Mouse (Mus musculus) embryonic facial prominence, embryonic 13.5 days (tissue): ENCODE results near the gene Lama5. TPM values are rescaled to one million over a fixed set of nuclear protein-coding genes. Genes with fewer than 3 reads are reported as not detected.
"Not testable (repeated sequence)": the region's sequence is repeated elsewhere in the genome, so short reads cannot be mapped to it uniquely, and the experiment has no call there.

Experiments
- ATAC-seq: fragments of 200-750 bp; cut with Nextera tagmentation; 2 replicates; pipeline ENCODE4 v1.8.0; 2017; ENCODE audit warnings: low read depth; ENCODE audit not compliant: insufficient number of reproducible peaks, insufficient read depth, low FRiP score, low TSS enrichment
- H3K27ac ChIP-seq: fragments of 300-500 bp; sonication (generic); 2 replicates; pipeline ENCODE4 v1.5.1; 2015; ENCODE audit warnings: moderate library complexity, mild to moderate bottlenecking, inconsistent platforms
- H3K27me3 ChIP-seq: fragments of 300-500 bp; sonication (generic); 2 replicates; pipeline ENCODE4 v1.6.1; 2015; ENCODE audit warnings: mild to moderate bottlenecking, inconsistent platforms
- H3K36me3 ChIP-seq: fragments of 300-500 bp; sonication (generic); 2 replicates; pipeline ENCODE4 v1.6.1; 2015; ENCODE audit warnings: mild to moderate bottlenecking, inconsistent platforms
- H3K4me1 ChIP-seq: fragments of 300-500 bp; sonication (generic); 2 replicates; pipeline ENCODE4 v1.6.1; 2015; ENCODE audit warnings: inconsistent platforms
- H3K4me2 ChIP-seq: fragments of 300-500 bp; sonication (generic); 2 replicates; pipeline ENCODE4 v1.6.1; 2015; ENCODE audit warnings: moderate library complexity, mild to moderate bottlenecking, inconsistent platforms
- H3K4me3 ChIP-seq: fragments of 300-500 bp; sonication (generic); 2 replicates; pipeline ENCODE4 v1.5.1; 2015; ENCODE audit warnings: mild to moderate bottlenecking, inconsistent platforms
- H3K9ac ChIP-seq: fragments of 300-500 bp; sonication (generic); 2 replicates; pipeline ENCODE4 v1.6.1; 2015; ENCODE audit warnings: mild to moderate bottlenecking, inconsistent platforms
- H3K9me3 ChIP-seq: fragments of 300-500 bp; sonication (generic); 2 replicates; pipeline ENCODE4 v1.6.1; 2016; ENCODE audit warnings: inconsistent platforms
- WGBS: fragments of 180-500 bp; shearing (Covaris S2); methylation state at CpG from one replicate; pipeline ENCODE4 v1.1.7; 2015; ENCODE audit warnings: mixed read lengths; 5-methylcytosine and 5-hydroxymethylcytosine counted together
- polyA plus RNA-seq: library from polyadenylated mRNA; unstranded; fragments of >200 nt; fragmentation: Nextera tagmentation; extraction: Ambion mirVana; gene quantifications from 2 replicates; pipeline ENCODE4 v1.2.1, GENCODE M21; 2015

Lama5 gene
- polyA plus RNA-seq, 1 experiment from 2014 or later, result 25.2 TPM

DNA sequence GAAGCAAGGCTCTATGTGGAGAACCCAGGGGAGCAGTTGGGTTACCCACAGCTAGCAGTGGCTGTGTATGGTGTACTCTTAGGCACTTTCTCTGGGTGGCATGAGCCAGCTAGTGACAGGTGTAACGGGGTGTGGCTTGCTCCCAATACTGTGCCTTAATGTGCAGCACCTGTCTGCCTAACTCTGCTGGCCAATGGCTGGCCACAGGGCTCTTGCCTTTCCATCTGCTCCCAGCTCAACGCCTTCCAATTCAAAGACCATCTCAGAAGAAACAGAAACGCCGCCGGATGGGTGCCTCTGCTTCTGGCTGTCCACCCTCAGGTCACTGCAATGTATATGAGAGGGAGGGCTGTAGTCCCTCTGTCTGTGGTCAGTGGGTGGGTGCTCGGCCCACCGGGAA, 36.2 kb upstream of the Lama5 start:
- H3K27ac ChIP-seq, result no peak overlapping the region

DNA sequence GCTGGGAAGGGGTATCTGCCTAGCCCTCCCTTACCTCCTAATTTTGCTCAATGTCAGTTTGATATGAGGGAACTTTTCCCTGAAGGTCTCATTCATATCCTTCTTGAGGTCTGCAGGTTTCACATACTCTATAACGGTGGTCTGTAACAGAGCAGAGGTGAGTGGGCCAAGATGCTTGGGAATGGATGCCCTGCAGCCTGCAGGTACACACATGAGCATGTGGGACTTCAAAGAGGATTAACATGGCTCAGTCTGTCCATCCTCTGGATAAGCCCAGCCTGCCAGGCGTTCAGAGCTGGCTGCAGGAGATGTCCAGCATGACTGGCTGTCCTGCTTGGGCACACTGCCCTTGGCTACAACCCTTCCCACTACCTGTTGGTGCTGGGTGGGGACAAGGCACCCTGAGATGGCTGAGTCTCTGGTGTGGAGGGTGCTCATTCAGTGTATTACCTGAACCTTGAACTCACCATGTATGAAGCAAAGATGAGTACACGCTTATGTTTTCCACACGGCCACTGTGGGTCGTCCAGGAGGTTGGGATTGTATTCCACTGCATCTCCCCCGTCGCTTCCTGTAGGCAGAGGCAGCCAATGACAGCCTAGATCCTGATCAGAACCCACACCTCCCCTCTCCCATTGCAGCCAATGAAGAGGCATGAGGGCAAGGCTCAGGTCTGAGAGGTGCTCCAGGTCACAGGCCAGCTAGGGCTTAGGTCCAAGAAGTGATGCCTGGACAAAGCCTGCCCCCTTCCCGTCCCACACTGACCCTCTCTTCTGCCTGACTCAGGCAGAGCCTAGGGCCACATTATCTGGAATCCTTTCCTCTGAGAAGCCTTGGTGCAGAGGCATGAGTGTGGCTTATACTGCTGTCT, 35.2 kb upstream of the Lama5 start:
- Histone ChIP-seq H3K27me3 (no peaks in the 10 kb centered on the region), H3K9me3 (no peaks in the 10 kb centered on the region), H3K4me3 (no peak overlapping the region), H3K9ac (no peak overlapping the region), H3K4me2 (no peak overlapping the region), H3K27ac (no peak overlapping the region), H3K4me1 (peaks cover 16% of the 10 kb centered on the region), H3K36me3 (peaks cover 68% of the 10 kb centered on the region)
- 44% methylated on average over 8 of the region's 8 CpGs for WGBS
- no peak for ATAC-seq

More for the DNA sequence above, 36.2 kb upstream of the Lama5 start:
- H3K27me3 ChIP-seq, result no peaks in the 10 kb centered on the region
- no peak overlapping the region for H3K9ac ChIP-seq
- ATAC-seq, result no peak
- H3K4me2 ChIP-seq, result no peak overlapping the region
- peaks cover 79% of the 10 kb centered on the region for H3K36me3 ChIP-seq
- H3K4me1 ChIP-seq, result peaks cover 9% of the 10 kb centered on the region
- H3K9me3 ChIP-seq, result no peaks in the 10 kb centered on the region
- no peak overlapping the region for H3K4me3 ChIP-seq
- WGBS, result 92% methylated on average over 7 of the region's 7 CpGs

DNA sequence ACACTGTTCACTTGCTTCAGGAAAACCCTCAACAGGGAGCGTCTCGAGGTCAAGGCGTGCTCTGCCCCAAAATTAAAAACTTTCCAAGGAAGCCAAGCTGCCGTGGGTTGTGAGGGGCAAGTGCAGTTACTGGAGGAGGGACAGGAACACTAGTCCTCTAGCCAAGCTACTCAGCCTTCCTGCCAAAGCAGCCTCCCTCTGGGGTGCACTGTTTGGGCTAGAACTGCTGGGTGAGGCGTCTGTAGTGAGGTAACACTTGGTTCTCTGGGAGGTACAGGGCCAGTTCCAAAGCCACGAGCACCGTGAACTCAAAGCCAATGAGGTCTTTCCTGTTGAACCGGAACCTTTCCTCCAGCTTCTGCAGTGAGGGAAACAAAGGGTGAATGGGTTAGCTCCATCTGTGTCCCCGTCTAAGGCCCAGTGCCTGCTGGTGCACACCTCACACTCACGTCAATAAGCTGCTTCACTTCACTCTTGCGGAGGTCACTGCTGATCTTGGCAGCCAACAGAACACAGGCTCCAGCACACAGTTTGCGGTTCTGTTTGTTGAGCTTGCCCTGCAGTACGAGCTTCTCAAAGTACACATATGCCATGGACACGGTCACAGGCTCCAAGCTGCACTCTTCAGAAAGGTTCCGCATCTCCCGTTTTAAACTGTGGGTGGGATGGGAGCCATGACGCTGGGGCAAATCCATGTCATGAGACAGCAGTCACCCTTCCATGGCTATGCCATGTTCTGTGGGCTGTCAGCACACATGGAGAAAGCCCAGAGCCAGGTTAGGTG, 34.4 kb upstream of the Lama5 start:
- not testable (repeated sequence) for H3K9me3 ChIP-seq, H3K27me3 ChIP-seq, H3K27ac ChIP-seq, H3K4me3 ChIP-seq, H3K4me2 ChIP-seq, ATAC-seq, H3K9ac ChIP-seq
- H3K4me1 ChIP-seq, result peaks cover 17% of the 10 kb centered on the region
- peaks cover 67% of the 10 kb centered on the region for H3K36me3 ChIP-seq
- WGBS, result 69% methylated on average over 17 of the region's 17 CpGs

DNA sequence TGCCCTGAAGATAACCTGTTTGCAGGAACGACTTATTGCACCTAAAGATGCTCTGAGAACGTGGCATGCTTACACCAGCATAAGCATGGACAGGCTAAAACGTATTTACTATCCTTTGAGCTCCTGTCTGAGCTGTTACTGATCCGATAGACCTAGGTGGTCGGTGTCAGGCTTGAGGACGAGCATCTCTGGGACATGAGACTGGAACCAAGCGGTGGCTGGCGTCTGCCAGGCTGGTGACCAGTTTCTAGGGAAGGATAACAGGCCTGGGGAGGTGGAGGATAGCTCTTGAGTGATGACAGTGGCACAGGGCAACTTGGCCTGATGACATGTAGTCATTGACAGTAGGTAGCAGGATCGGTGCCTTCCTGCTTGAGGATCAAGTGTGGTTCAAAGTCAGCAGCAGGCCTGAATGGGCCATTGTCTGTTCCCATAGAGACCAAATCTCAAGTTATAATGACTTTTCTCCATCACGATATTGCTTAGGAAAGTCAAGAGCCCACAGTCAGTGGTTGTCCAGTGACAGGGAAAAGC, 33.4 kb upstream of the Lama5 start:
- not testable (repeated sequence) for H3K27ac ChIP-seq, H3K9ac ChIP-seq
- WGBS, result 80% methylated on average over 10 of the region's 10 CpGs

DNA sequence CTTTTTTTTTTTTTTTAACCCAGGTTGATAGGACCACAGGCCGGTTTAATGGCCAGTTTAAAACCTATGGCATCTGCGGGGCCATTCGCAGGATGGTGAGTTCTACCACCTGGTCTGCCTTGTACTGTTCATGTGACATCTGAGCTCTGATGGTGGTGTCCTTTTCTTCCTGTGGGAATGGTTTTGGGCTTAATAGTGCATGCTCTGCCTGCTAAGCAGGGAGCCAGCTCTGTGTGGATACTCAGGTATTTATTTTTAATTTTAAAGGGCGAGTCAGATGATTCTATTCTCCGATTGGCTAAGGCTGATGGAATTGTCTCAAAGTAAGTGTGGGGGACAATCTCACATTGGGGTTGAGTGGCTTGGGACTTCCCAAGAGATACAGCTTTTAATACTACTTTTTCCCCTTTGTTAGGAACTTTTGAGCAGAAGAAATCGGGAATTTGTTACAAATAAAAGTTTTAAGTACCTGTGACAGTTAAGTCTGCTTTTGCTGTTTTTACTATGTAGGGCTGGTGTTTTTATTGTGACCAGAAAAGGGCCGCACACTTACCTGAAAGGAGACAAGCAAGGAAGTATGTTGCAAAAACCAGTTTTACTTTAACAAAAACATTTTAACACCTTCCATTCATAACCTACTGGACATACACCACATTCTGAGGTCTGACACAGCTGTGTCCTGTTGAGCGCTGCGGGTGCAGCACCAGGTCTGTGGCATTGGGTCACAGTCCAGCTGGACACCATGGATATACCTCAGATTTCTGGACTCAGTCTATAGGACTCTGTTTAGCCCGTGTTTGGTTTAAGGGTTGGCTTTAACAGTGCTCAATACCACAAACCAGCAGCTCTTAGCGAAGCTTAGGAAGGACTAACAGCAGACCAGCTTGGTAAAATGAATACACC, 32.6 kb upstream of the Lama5 start:
- Histone ChIP-seq H3K9me3 (no peaks in the 10 kb centered on the region), H3K4me3 (peak overlapping the region; percentile 93), H3K27ac (peak overlapping the region; percentile 89; the same call in 1 of the 2 replicates), H3K4me1 (peaks cover 17% of the 10 kb centered on the region), H3K27me3 (no peaks in the 10 kb centered on the region), H3K4me2 (peak overlapping the region; percentile 75), H3K9ac (peak overlapping the region; percentile 97), H3K36me3 (peaks cover 51% of the 10 kb centered on the region)
- no peak for ATAC-seq
- 50% methylated on average over 11 of the region's 11 CpGs for WGBS

More for the DNA sequence above, 33.4 kb upstream of the Lama5 start:
- ATAC-seq, H3K4me2 ChIP-seq, H3K4me3 ChIP-seq, H3K27me3 ChIP-seq, H3K9me3 ChIP-seq: not testable (repeated sequence)
- Histone ChIP-seq H3K36me3 (peaks cover 57% of the 10 kb centered on the region), H3K4me1 (peaks cover 17% of the 10 kb centered on the region)

DNA sequence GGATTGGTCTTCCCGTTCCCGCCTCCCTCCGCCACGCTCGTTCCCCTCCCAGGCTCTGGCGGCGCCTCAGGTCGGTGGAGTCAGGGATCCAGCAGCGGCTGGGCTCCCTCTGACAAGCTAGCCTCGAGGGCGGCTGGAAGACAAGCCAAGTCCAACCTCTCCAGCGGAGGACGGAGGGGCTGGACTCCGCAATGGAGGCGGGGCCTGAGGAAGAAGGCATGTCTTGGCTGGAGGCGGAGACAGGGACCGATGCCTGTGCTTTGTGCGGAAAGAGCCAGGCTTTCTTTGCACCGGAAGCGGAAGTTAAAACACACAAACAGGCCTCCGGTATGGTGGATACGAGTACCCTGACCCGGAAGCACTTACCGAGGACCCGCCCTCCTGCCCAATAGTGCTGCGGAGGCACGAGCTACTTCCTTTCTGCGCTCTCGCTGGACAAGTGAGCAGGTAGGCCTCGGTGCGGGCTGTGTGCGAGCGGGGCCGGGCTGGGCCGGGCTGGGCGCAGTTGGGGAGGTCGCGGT, 31.4 kb upstream of the Lama5 start, which contains the start of gene Rps21:
Gene Rps21, plus strand, starts transcription at position 377 of the 521 bp plus-strand sequence.
- peak within 1 kb of the TSS; percentile 93 for H3K4me3 ChIP-seq
- peak; percentile 96 for ATAC-seq
- peak within 1 kb of the TSS; percentile 92 for H3K27ac ChIP-seq
- H3K9ac ChIP-seq, result peak within 1 kb of the TSS; percentile 97
- under 1% methylated on average over 38 of the region's 38 CpGs for WGBS
- peak within 1 kb of the TSS; percentile 83 for H3K4me2 ChIP-seq
- no peaks in the 10 kb centered on the region for H3K27me3 ChIP-seq
- peaks cover 40% of the 10 kb centered on the region for H3K36me3 ChIP-seq
- H3K9me3 ChIP-seq, result no peaks in the 10 kb centered on the region
- peaks cover 17% of the 10 kb centered on the region for H3K4me1 ChIP-seq

DNA sequence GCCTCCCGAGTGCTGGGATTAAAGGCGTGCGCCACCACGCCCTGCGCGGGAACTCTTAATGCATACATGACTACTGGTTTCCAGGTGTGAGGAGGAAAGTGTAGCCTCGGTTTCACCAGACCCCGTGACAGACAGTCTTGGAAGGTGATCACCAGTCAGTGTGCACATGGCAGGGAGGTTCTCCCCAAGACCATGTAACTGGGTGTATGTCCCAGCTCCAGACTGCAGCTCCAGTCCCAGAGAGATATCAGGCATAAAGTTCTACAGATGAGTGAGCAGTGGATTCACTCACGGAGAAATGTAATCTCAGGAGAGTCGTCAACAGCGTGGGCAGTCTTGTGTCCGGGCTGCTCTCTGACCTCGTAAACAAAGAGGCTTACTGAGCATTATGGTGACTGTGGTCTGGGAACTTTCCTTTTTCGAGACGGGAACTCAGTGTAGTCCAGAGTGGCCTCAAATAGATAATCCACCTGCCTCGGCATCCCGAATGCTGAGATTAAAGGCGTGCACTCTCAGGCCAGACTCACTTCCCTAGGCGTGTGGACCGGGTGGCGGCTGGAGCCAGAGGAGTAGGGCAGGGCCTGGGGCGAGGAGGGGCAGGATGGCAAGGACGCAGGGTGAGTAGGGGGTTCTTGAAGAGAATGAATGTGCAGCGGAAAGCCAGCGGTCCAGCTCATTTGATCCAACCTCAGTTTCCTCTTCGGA, 30.8 kb upstream of the Lama5 start:
- H3K27me3 ChIP-seq, result no peaks in the 10 kb centered on the region
- ATAC-seq, result peak; percentile 49; the same call in 1 of the 2 replicates
- no peaks in the 10 kb centered on the region for H3K9me3 ChIP-seq
- peak overlapping the region; percentile 81 for H3K9ac ChIP-seq
- peak overlapping the region; percentile 93 for H3K4me3 ChIP-seq
- WGBS, result 23% methylated on average over 26 of the region's 26 CpGs
- peak overlapping the region; percentile 92 for H3K27ac ChIP-seq
- peaks cover 34% of the 10 kb centered on the region for H3K36me3 ChIP-seq
- peaks cover 17% of the 10 kb centered on the region for H3K4me1 ChIP-seq
- peak overlapping the region; percentile 83 for H3K4me2 ChIP-seq

DNA sequence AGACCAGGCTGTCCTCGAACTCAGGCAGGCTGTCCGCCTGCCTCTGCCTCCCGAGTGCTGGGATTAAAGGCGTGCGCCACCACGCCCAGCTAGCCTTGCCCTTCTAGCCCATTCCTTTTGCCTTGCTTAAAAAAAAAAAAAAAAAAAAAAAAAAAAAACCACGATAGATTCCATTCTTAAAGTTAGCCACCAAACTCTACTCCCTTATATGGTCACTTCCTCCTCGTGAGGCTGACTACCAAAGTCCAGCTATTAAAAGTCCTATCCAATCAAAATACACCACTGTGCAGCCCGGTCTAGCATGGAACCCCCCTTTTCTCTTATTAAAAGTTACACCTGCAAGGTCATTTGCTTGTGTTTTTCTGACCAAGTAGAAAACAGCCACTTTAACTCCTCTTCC, 30.0 kb upstream of the Lama5 start:
- Histone ChIP-seq H3K4me2 (peak overlapping the region; percentile 83; the same call in 1 of the 2 replicates), H3K9ac (no peak overlapping the region), H3K27me3 (no peaks in the 10 kb centered on the region), H3K9me3 (no peaks in the 10 kb centered on the region), H3K27ac (no peak overlapping the region), H3K36me3 (peaks cover 27% of the 10 kb centered on the region), H3K4me3 (peak overlapping the region; percentile 93), H3K4me1 (peaks cover 17% of the 10 kb centered on the region)
- WGBS, result 88% methylated on average over 9 of the region's 9 CpGs
- ATAC-seq, result no peak

DNA sequence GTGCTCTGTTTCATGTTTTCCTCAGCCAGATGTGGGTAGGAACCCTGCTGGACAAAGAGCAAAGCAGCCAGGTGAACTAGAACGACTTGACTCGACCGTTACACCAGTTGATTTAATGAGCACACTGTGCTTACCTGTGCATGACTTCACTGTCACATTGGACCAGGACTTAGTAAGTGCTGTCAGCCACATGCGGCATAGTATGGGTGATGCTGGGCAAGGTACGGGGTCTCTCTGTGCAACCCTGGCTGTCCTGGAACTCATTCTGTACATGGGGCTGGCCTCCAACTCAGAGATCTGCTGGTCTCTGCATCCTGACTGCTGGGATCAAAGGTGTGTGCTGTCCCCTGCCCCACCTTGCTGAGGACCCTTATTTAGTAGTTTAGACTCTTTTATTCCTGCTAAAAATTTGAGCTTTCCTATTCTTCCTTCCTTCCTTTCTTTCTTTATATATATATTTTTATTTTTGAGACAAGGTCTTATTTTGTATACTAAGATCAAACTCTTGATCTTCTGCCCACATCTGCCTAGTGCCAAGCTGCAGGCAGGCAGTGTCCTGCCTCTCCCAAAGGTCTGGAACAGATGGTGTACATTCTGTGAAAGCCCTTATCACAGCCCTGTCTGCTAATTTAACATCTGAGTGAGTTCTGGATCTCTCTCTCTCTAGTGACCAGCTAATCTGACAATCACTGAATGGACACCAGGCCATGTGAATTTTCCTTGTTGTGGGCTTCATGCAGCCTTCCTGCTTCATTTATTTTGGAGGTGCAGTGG, 29.0 kb upstream of the Lama5 start:
- no peaks in the 10 kb centered on the region for H3K9me3 ChIP-seq
- ATAC-seq, result no peak
- WGBS, result 87% methylated on average over 5 of the region's 5 CpGs

DNA sequence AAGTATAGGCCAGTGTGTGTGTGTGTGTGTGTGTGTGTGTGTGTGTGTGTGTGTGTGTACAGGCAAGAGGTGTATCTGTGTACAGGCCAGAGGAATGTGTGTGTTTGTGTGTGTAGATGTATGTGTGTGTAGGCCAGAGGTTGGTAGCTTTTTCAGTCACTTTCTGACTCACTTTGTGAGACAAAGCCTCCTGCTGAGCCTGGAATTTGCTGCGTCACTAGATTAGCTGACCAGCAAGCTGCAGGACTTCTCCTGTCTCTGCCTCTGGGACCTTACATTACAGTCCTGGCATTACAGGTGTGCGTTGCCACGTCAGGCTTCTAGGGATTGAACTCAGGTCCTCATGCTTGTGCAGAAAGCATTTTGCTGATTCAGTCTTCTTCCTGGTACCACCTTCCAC, 26.2 kb upstream of the Lama5 start:
- 62% methylated on average over 3 of the region's 3 CpGs for WGBS
- no peak for ATAC-seq
- Histone ChIP-seq H3K36me3 (no peaks in the 10 kb centered on the region), H3K9ac (no peak overlapping the region), H3K4me3 (no peak overlapping the region), H3K27me3 (no peaks in the 10 kb centered on the region), H3K27ac (no peak overlapping the region), H3K4me2 (no peak overlapping the region), H3K9me3 (no peaks in the 10 kb centered on the region), H3K4me1 (peaks cover 8% of the 10 kb centered on the region)

More for the DNA sequence above, 29.0 kb upstream of the Lama5 start:
- H3K27me3 ChIP-seq, result no peaks in the 10 kb centered on the region
- no peak overlapping the region for H3K4me2 ChIP-seq
- H3K4me1 ChIP-seq, result peaks cover 17% of the 10 kb centered on the region
- H3K27ac ChIP-seq, result no peak overlapping the region
- no peak overlapping the region for H3K9ac ChIP-seq
- no peak overlapping the region for H3K4me3 ChIP-seq
- peaks cover 16% of the 10 kb centered on the region for H3K36me3 ChIP-seq
